Mouse (Mus musculus) embryonic fibroblast, embryonic 13.5 days (primary cell): ENCODE results near the gene C1ql2.

Source experiments
- CTCF ChIP-seq: IDR thresholded peaks from 2 replicates; pipeline ENCODE4 v1.5.1; 2011; ENCODE audit warnings: mild to moderate bottlenecking, control low read depth, low read length, moderate library complexity, borderline replicate concordance; ENCODE audit not compliant: insufficient read depth
- POLR2A ChIP-seq: IDR thresholded peaks from 2 replicates; pipeline ENCODE4 v1.6.1; 2011; ENCODE audit warnings: low read depth, mild to moderate bottlenecking, control low read depth, low read length, moderate library complexity

DNA sequence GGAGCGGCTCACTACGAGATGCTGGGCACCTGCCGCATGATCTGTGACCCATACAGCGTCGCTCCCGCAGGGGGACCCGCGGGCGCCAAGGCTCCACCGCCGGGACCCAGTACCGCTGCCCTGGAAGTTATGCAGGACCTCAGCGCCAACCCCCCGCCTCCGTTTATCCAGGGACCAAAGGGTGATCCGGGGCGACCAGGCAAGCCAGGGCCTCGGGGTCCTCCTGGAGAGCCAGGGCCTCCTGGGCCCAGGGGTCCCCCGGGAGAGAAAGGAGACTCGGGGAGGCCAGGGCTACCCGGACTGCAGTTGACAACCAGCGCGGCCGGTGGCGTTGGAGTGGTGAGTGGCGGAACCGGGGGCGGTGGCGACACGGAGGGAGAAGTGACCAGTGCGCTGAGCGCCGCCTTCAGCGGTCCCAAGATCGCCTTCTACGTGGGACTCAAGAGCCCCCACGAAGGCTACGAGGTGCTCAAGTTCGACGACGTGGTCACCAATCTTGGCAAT is 842 bp downstream of the C1ql2 start:
- TF ChIP-seq CTCF (no peak), POLR2A (no peak)
